Mouse (Mus musculus) cerebellum, adult 2 months (tissue): Measurements from ENCODE around the gene Mtap.

Experiments used
- CTCF ChIP-seq: fragments of 200-500 bp; IDR thresholded peaks from 2 replicates; pipeline ENCODE4 v1.5.1; 2011; ENCODE audit warnings: low read depth, mild to moderate bottlenecking, control low read depth, low read length, moderate library complexity, borderline replicate concordance; ENCODE audit not compliant: insufficient read depth
- POLR2A ChIP-seq: fragments of 200-500 bp; IDR thresholded peaks from 2 replicates; pipeline ENCODE4 v1.6.1; 2011; ENCODE audit warnings: low read length, control low read depth, borderline replicate concordance; ENCODE audit not compliant: insufficient read depth

DNA sequence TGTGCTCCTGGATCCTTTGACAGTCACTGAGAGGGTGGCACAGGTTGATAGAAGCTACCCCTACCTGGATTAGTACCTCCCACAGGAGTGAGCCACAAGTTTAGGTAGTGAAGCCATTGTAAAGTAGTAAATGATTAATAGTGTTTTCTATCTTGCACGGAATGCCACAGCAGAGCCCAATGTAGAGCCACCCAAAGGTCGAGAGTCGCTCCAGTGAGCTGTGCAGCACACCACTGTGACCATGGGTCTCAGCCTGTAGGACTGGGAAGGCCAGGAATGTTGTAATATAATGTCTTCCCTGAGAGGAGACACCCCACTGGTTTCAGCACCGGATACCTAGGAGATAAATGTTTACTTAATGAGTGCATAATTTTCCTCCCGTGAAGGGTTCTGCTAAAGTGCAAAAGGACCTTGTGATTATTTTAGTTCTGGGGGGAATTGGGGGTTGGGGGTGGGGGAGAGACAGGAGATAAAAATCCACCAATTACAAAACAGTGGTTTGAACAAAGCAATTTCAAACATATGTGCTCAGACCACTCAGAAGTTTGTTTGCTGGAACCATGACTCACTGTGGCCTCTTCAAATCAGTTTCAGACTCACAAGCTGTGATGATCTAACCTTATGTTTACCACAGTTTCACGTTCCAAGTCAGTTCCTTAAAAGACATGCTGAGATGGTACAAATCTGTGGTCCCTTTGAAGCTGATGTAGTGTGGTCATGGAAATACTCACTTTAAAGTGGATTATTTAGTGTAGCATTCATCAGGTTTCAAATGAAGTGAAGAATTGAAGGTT, 40.8 kb downstream of the Mtap start:
- TF ChIP-seq CTCF (no peak), POLR2A (no peak)
